Mouse (Mus musculus): ENCODE measurements around the gene Smtn. TPM values are rescaled to one million over a fixed set of nuclear protein-coding genes. Genes with fewer than 3 reads are reported as not detected.

Smtn gene
- polyA plus RNA-seq, 1 experiment: 51.6 TPM

DNA sequence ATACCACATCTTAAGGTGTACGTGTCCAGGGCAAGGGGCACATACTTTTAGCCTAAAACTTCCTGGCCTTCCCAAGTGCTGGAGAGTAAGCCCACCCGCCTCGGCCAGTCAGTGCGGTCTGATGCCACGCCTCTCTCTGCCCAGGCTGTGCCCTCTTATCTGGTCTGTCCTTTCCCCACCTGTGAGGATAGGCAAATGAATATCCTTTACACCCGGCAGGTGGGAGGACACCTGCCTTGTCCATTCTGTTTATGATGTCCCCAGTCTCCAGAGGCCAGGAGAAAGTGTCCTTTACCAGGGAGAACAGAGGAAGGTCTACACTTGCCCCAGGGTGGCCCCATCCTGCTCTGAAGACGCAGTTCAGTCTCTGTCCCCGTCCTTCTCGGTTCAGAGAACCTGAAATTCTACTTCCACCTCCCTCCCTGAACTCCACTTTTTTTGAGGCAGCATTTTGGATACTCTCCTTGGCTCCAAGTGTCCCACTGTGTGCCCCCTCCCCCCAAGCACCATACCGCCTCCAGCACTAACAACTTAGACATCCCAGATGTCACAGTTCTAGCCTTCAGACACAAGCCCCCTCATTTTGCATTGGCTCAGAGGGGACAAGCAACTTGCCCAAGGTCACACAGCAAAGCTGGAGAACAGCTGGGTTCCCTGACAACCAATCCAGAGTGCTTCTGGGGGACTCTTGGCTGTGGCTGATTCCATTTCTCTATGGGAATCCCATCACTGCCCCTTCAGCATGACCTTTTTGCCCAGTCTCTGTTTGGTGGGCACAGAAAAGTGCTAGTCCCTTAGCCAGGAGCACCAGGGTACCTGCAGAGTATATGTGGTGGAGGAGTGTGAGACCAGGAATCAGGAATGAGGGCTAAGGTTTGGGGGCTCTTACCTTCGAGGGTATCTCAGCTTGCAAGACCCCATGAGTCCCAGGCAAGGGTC lies 36.4 kb downstream of the Smtn start:
- no peak for TF ChIP-seq POLR2A (IDR thresholded peaks at IDR 0.05; ENCODE audit: borderline replicate concordance, extremely low read depth, low read depth, low read length)
- TF ChIP-seq CTCF (IDR thresholded peaks at IDR 0.05; ENCODE audit: insufficient read depth, low read length): no peak
- Histone ChIP-seq H3K4me1 (ENCODE audit: control insufficient read depth, insufficient read depth, low read length) (no peaks in the 10 kb centered on the region), H3K4me3 (replicated peaks; ENCODE audit: extremely low read depth, low read depth, low read length) (no peak overlapping the region)
- no peak for DNase-seq
- 65% methylated on average over 11 of the region's 11 CpGs for WGBS

DNA sequence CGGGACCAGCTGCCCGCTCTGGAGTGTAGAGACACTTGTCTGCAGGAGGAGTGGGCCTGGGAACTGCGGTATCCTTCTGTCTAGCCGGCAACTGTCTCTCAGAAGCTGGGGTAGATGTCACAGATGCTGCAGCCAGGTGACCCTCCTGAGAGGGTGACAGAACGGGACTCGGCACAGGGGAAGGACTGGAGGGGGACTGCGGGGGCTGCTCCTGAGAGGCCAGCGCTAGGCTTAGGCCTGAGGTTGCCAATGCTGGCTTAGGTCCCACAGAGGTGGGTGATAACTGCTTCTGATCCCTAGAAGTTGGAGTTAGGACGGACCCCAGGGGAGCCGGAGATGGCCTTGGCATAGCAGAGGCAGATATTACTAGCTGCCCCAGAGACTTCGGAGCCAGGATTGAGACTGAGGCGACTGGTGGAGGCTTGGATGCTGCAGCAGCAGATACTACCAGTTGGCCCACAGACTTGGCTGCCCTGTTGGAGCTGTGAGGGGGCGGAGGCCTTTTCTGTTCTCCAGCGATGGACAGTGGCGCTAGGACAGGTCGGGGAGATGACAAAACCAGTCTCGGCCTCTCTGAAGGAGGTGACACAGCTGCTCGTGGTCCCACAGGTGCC lies 37.8 kb downstream of the Smtn start:
- Histone ChIP-seq H3K4me3 (replicated peaks; ENCODE audit: extremely low read depth, low read depth, low read length) (no peak overlapping the region), H3K4me1 (ENCODE audit: control insufficient read depth, insufficient read depth, low read length) (no peaks in the 10 kb centered on the region)
- WGBS: 74% methylated on average over 18 of the region's 18 CpGs
- no peak for TF ChIP-seq POLR2A (IDR thresholded peaks at IDR 0.05; ENCODE audit: borderline replicate concordance, extremely low read depth, low read depth, low read length)
- no peak for TF ChIP-seq CTCF (IDR thresholded peaks at IDR 0.05; ENCODE audit: insufficient read depth, low read length)
- no peak for DNase-seq

DNA sequence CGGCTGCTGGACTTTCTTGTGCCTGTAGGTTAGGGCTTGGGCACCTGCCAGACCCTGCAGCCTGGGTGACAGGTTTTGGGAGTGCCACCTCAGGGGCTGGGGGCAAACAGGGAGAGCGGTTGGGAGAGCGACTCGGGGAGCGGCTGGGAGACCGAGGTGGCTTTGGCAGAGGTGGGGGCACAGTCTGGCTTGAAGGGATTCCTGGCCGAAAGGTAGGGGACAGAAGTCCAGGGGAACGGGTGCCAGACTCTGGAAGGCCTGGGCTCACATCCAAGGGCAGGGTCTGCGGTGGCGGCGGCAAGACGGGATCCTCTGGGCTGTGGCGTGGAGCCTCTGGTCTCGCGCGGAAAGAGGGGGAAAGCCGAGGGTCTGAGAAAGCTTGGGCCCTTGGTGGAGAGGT lies 38.4 kb downstream of the Smtn start:
- WGBS: 75% methylated on average over 17 of the region's 17 CpGs
- TF ChIP-seq CTCF (IDR thresholded peaks at IDR 0.05; ENCODE audit: insufficient read depth, low read length) (no peak), POLR2A (IDR thresholded peaks at IDR 0.05; ENCODE audit: borderline replicate concordance, extremely low read depth, low read depth, low read length) (no peak)
- Histone ChIP-seq H3K4me3 (replicated peaks; ENCODE audit: extremely low read depth, low read depth, low read length) (no peak overlapping the region), H3K4me1 (ENCODE audit: control insufficient read depth, insufficient read depth, low read length) (no peaks in the 10 kb centered on the region)
- no peak for DNase-seq

DNA sequence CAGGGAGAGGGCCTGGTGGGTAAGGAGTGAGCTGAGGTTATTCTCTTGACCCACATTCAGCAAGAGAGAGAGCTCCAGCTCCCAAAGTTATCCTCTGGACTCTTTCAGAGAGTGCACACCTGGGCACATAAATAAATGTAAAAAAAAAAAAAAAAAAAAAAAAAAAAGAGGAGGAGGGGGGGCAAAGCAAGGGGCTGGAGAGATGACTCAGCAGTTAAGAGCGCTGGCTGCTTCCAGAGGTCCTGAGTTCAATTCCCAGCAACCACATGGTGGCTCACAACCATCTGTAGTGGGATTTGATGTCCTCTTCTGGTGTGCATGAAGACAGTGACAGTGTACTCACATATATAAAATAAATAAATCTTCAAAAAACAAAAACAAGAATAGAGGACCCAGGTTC lies 43.1 kb downstream of the Smtn start:
- WGBS: 100% methylated on average over 1 of the region's 1 CpGs
- TF ChIP-seq POLR2A (IDR thresholded peaks at IDR 0.05; ENCODE audit: borderline replicate concordance, extremely low read depth, low read depth, low read length) (no peak), CTCF (IDR thresholded peaks at IDR 0.05; ENCODE audit: insufficient read depth, low read length) (no peak)
- Histone ChIP-seq H3K4me3 (replicated peaks; ENCODE audit: extremely low read depth, low read depth, low read length) (no peak overlapping the region), H3K4me1 (ENCODE audit: control insufficient read depth, insufficient read depth, low read length) (no peaks in the 10 kb centered on the region)
- DNase-seq: no peak

DNA sequence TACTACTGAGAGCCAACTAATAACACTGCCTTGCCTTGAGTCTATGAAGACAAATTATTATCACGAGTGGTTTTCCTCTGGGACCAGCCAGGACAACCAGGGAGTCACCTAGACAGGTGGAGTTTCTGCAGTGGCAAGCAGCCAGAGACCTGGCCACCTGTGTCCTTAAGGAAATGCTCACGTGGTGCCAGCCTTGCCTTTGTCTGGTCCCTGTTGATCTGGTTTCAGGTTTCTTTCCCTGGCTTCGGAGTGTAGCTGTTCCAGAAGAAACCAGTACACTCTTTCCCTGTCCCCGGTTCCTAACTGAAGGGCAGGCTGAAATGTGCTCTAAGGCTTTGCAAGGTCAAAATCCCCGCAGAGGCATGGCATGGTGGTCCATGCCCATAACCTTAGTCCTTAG lies 43.7 kb downstream of the Smtn start:
- 56% methylated on average over 5 of the region's 5 CpGs for WGBS
- DNase-seq: no peak
- H3K4me3 ChIP-seq (replicated peaks; ENCODE audit: extremely low read depth, low read depth, low read length): no peak overlapping the region
- H3K4me1 ChIP-seq (ENCODE audit: control insufficient read depth, insufficient read depth, low read length): no peaks in the 10 kb centered on the region
- no peak for TF ChIP-seq POLR2A (IDR thresholded peaks at IDR 0.05; ENCODE audit: borderline replicate concordance, extremely low read depth, low read depth, low read length)
- no peak for TF ChIP-seq CTCF (IDR thresholded peaks at IDR 0.05; ENCODE audit: insufficient read depth, low read length)

DNA sequence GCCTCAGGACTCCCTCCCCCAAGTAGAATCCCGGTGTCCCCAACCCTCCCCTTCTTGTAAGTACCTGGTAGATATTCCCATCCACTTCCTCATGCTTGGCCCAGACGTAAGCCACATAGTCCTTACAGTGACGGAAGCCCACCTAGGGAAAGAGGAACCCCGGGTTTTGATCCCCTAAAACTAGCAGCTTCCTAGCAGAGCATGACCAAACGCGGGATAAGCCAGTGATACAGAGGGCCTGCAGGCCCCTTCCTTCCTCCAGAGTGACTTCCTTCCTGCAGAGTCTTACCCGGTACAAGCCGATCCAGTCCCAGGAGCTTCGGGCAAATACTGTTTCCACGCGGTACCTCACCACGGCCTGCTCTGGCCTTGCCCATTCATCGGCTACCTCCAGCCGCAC lies 44.9 kb downstream of the Smtn start:
- no peak overlapping the region for H3K4me3 ChIP-seq (replicated peaks; ENCODE audit: extremely low read depth, low read depth, low read length)
- TF ChIP-seq POLR2A (IDR thresholded peaks at IDR 0.05; ENCODE audit: borderline replicate concordance, extremely low read depth, low read depth, low read length) (no peak), CTCF (IDR thresholded peaks at IDR 0.05; ENCODE audit: insufficient read depth, low read length) (no peak)
- no peaks in the 10 kb centered on the region for H3K4me1 ChIP-seq (ENCODE audit: control insufficient read depth, insufficient read depth, low read length)
- DNase-seq: no peak
- 65% methylated on average over 14 of the region's 14 CpGs for WGBS

DNA sequence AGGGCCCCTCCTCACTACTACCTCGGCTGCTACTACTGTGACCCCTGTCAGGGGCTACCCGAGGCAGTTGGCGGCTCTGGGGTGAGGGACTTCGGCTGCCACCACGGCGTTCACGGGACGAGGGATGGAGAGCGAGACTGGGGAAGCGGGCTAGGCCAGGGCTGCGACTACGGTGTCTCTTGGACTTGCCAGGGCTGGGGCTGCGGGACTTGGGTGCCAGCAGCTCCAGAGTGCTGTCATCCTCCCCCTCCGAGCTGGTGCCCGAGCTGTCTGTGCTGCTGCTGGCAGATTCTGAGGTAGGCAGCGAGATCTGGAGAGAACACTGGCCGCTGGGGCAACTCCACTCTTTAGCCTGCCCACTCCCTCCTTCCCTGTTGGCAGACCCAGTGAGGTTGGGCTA lies 45.6 kb downstream of the Smtn start:
- no peak overlapping the region for H3K4me3 ChIP-seq (replicated peaks; ENCODE audit: extremely low read depth, low read depth, low read length)
- TF ChIP-seq POLR2A (IDR thresholded peaks at IDR 0.05; ENCODE audit: borderline replicate concordance, extremely low read depth, low read depth, low read length) (no peak), CTCF (IDR thresholded peaks at IDR 0.05; ENCODE audit: insufficient read depth, low read length) (no peak)
- H3K4me1 ChIP-seq (ENCODE audit: control insufficient read depth, insufficient read depth, low read length): no peaks in the 10 kb centered on the region
- WGBS: 80% methylated on average over 17 of the region's 17 CpGs
- DNase-seq: no peak

DNA sequence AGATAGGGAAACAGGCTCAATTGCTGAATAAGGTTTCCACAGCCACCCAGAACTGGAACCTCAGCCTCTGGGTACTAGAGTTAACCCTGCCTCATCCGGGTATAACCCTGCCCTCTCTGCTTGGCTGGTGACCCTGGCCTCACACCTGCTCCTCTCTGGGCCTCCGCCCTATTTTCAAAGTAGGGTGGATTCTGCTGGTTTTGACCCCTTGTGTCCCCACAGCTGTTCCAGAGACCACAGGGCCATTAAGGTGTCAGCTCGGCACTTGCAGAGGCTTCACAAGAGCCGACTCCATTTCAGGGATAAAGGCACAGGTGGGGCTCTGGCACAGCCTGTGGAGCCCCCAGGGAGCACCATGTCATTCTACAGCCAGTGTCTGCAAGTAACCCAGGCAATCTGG lies 47.7 kb downstream of the Smtn start:
- no peaks in the 10 kb centered on the region for H3K4me1 ChIP-seq (ENCODE audit: control insufficient read depth, insufficient read depth, low read length)
- H3K4me3 ChIP-seq (replicated peaks; ENCODE audit: extremely low read depth, low read depth, low read length): no peak overlapping the region
- 72% methylated on average over 4 of the region's 4 CpGs for WGBS
- no peak for TF ChIP-seq POLR2A (IDR thresholded peaks at IDR 0.05; ENCODE audit: borderline replicate concordance, extremely low read depth, low read depth, low read length)
- no peak for DNase-seq

DNA sequence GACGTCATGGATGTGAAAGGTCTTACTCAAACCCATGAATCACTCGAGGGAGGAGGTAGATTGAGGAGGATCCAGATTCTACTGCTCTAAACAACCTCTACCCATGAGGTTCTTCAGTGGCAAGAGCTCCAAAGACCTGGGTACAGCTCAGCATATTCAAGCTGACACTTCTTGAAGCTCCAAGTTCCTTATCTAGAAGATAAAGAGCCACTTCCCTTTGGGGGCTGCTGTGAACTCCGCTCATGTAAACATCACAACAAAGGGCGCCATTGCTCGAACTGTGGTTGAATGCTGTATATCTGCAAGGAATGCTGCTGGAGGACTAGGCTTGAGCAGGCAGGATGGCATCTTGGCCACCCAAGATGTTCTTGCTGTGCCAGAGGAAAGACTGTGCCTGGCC lies 51.4 kb downstream of the Smtn start:
- 44% methylated on average over 5 of the region's 5 CpGs for WGBS
- TF ChIP-seq POLR2A (IDR thresholded peaks at IDR 0.05; ENCODE audit: borderline replicate concordance, extremely low read depth, low read depth, low read length): no peak
- TF ChIP-seq CTCF (IDR thresholded peaks at IDR 0.05; ENCODE audit: insufficient read depth, low read length): no peak
- H3K4me1 ChIP-seq (ENCODE audit: control insufficient read depth, insufficient read depth, low read length): no peaks in the 10 kb centered on the region
- H3K4me3 ChIP-seq (replicated peaks; ENCODE audit: extremely low read depth, low read depth, low read length): no peak overlapping the region
- no peak for DNase-seq

Measured in lung, adult 2 months (tissue).